Mouse (Mus musculus): ENCODE results near the gene Klhl13. TPM values are rescaled to one million over a fixed set of nuclear protein-coding genes. Genes with fewer than 3 reads are reported as not detected.

Klhl13 gene
- total and polyA plus RNA-seq, 2 experiments from 2014 or later = 149 to 255 TPM

- Histone ChIP-seq H3K4me1 (ENCODE audit: insufficient read depth, low read length) (no peaks in the 10 kb centered on the region), H3K9me3 (ENCODE audit: low read length) (no peaks in the 10 kb centered on the region), H3K27ac (ENCODE audit: low read depth, low read length) (no peak overlapping the region), H3K9ac (replicated peaks; ENCODE audit: low read length, poor library complexity, severe bottlenecking) (no peak overlapping the region), H3K27me3 (ENCODE audit: insufficient read depth, low read length) (no peaks in the 10 kb centered on the region), H3K36me3 (ENCODE audit: insufficient read depth, low read length) (no peaks in the 10 kb centered on the region), H3K4me2 (ENCODE audit: low read depth, low read length, poor library complexity, severe bottlenecking) (no peak overlapping the region), H3K4me3 (ENCODE audit: low read depth, low read length) (no peak overlapping the region)
- 46% methylated on average over 1 of the region's 1 CpGs for WGBS
- TF ChIP-seq CTCF (IDR thresholded peaks at IDR 0.05) = no peak
- no peak for ATAC-seq (ENCODE audit: low FRiP score)
- DNase-seq (ENCODE audit: low spot score) = peak; percentile 9
These were observed 97.3 kb downstream of the Klhl13 start for GRCm38 (mm10) chrX:23267601-23268000.

GRCm38 (mm10) chrX:23248752-23249151, 116.1 kb downstream of the Klhl13 start:
- Histone ChIP-seq H3K4me3 (ENCODE audit: low read depth, low read length) (no peak overlapping the region), H3K9me3 (ENCODE audit: low read length) (no peaks in the 10 kb centered on the region), H3K27ac (ENCODE audit: low read depth, low read length) (no peak overlapping the region), H3K4me2 (ENCODE audit: low read depth, low read length, poor library complexity, severe bottlenecking) (no peak overlapping the region), H3K27me3 (ENCODE audit: insufficient read depth, low read length) (no peaks in the 10 kb centered on the region), H3K9ac (replicated peaks; ENCODE audit: low read length, poor library complexity, severe bottlenecking) (no peak overlapping the region), H3K4me1 (ENCODE audit: insufficient read depth, low read length) (no peaks in the 10 kb centered on the region), H3K36me3 (ENCODE audit: insufficient read depth, low read length) (no peaks in the 10 kb centered on the region)
- DNase-seq (ENCODE audit: low spot score) (no peak), ATAC-seq (ENCODE audit: low FRiP score) (no peak)
- TF ChIP-seq CTCF (IDR thresholded peaks at IDR 0.05) = no peak
